Comparison of ENCODE assay signal across 17 mouse cellular contexts in genomic region chr12:88726316-88726715, GRCm38 (mm10). TPM values are rescaled to one million over a fixed set of nuclear protein-coding genes. Genes with fewer than 3 reads are reported as not detected.
A peak's percentile ranks its signal among the peaks of the same experiment; 100 is the strongest.
DNase-seq lines count a peak whose midpoint lies in the region; ATAC-seq lines count a peak whose summit lies in the region.
"Had no signal": no experiment of that assay in that cellular context is flagged by ENCODE, and none has a peak within 500 bp of the region (broad histone marks: within the 10 kb centered on the region; RNA-seq: fewer than 3 reads in every experiment).

No protein-coding gene starts in this region.

- no peak for ATAC-seq in midbrain, embryonic 12.5 days (ENCODE audit: low FRiP score, low read depth)
- ATAC-seq in midbrain, embryonic 11.5 days (ENCODE audit: low FRiP score): no peak
- ATAC-seq in forebrain, embryonic 14.5 days: no peak
- no peak; the same call in 1 of the 2 replicates for ATAC-seq in hindbrain, embryonic 15.5 days (ENCODE audit: low FRiP score, low read depth)
- 0 out of 2 replicates have a peak, but pooled peaks have one; percentile 26 for ATAC-seq in neural tube, embryonic 15.5 days (ENCODE audit: low FRiP score)
- ATAC-seq: CD4-positive, CD25-positive, alpha-beta regulatory T cell, adult 4 months; lung, postnatal 0 days had no signal

- no peaks in the 10 kb centered on the region for H3K36me3 ChIP-seq in midbrain, embryonic 12.5 days
- H3K36me3 ChIP-seq in midbrain, embryonic 11.5 days (ENCODE audit: control insufficient read depth, insufficient read depth, low read length): no peaks in the 10 kb centered on the region
- no peaks in the 10 kb centered on the region for H3K36me3 ChIP-seq in forebrain, embryonic 14.5 days (ENCODE audit: control insufficient read depth, insufficient read depth, low read length)
- no peaks in the 10 kb centered on the region for H3K36me3 ChIP-seq in hindbrain, embryonic 15.5 days
- H3K36me3 ChIP-seq in neural tube, embryonic 15.5 days: no peaks in the 10 kb centered on the region
- H3K36me3 ChIP-seq: heart, embryonic 13.5 days; limb, embryonic 12.5 days had no signal

- H3K27ac ChIP-seq in midbrain, embryonic 12.5 days (replicated peaks): peak overlapping the region; percentile 69
- H3K27ac ChIP-seq in midbrain, embryonic 11.5 days (ENCODE audit: low read depth, low read length): no peak overlapping the region
- H3K27ac ChIP-seq in forebrain, embryonic 14.5 days (ENCODE audit: low read depth, low read length): peak overlapping the region; percentile 67
- peak overlapping the region; percentile 84 for H3K27ac ChIP-seq in hindbrain, embryonic 15.5 days (replicated peaks)
- peak overlapping the region; percentile 90 for H3K27ac ChIP-seq in neural tube, embryonic 15.5 days (replicated peaks)
- H3K27ac ChIP-seq: heart, embryonic 13.5 days; limb, embryonic 12.5 days; liver, embryonic 14.5 days had no signal

- peak overlapping the region; percentile 43 for H3K4me3 ChIP-seq in midbrain, embryonic 12.5 days
- no peak overlapping the region for H3K4me3 ChIP-seq in midbrain, embryonic 11.5 days (ENCODE audit: low read depth, low read length)
- H3K4me3 ChIP-seq in forebrain, embryonic 14.5 days (ENCODE audit: low read depth, low read length): peak overlapping the region; percentile 45
- H3K4me3 ChIP-seq in hindbrain, embryonic 15.5 days: peak overlapping the region; percentile 56
- peak overlapping the region; percentile 53 for H3K4me3 ChIP-seq in neural tube, embryonic 15.5 days (replicated peaks)
- H3K4me3 ChIP-seq: heart, embryonic 13.5 days; limb, embryonic 12.5 days had no signal

- DNase-seq in midbrain, embryonic 11.5 days (ENCODE audit: low spot score, missing footprints): no peak
- DNase-seq in forebrain, embryonic 14.5 days (ENCODE audit: low spot score): no peak
- DNase-seq in testis, postnatal 10 days (ENCODE audit: low spot score): no peak
- DNase-seq in ovary, postnatal 14 days (ENCODE audit: low spot score): no peak
- DNase-seq: adrenal gland, adult 8-10 months; cerebellum, postnatal 10 days; kidney, adult 18-20 months; kidney, postnatal 36 days; right cerebral cortex, postnatal 25 days had no signal

- no peaks in the 10 kb centered on the region for H3K27me3 ChIP-seq in midbrain, embryonic 12.5 days
- H3K27me3 ChIP-seq in midbrain, embryonic 11.5 days (ENCODE audit: control insufficient read depth, insufficient read depth, low read length): no peaks in the 10 kb centered on the region
- no peaks in the 10 kb centered on the region for H3K27me3 ChIP-seq in forebrain, embryonic 14.5 days (replicated peaks; ENCODE audit: control insufficient read depth, insufficient read depth, low read length)
- H3K27me3 ChIP-seq in hindbrain, embryonic 15.5 days: no peaks in the 10 kb centered on the region
- H3K27me3 ChIP-seq in neural tube, embryonic 15.5 days (replicated peaks): no peaks in the 10 kb centered on the region
- H3K27me3 ChIP-seq: heart, embryonic 13.5 days had no signal

- no peak overlapping the region for H3K9ac ChIP-seq in midbrain, embryonic 12.5 days (replicated peaks)
- H3K9ac ChIP-seq in midbrain, embryonic 11.5 days (ENCODE audit: low read length): no peak overlapping the region
- peak overlapping the region; percentile 56 for H3K9ac ChIP-seq in forebrain, embryonic 14.5 days (ENCODE audit: low read length)
- H3K9ac ChIP-seq in hindbrain, embryonic 15.5 days: peak overlapping the region; percentile 51
- peak overlapping the region; percentile 48 for H3K9ac ChIP-seq in neural tube, embryonic 15.5 days (replicated peaks)
- H3K9ac ChIP-seq: heart, embryonic 13.5 days; limb, embryonic 12.5 days; liver, embryonic 14.5 days had no signal

- 0 out of 2 replicates have a peak, but pooled peaks cover 4% of the 10 kb centered on the region for H3K4me1 ChIP-seq in midbrain, embryonic 12.5 days
- H3K4me1 ChIP-seq in midbrain, embryonic 11.5 days (ENCODE audit: control insufficient read depth, insufficient read depth, low read length): no peaks in the 10 kb centered on the region
- no peaks in the 10 kb centered on the region; the same call in 1 of the 2 replicates for H3K4me1 ChIP-seq in forebrain, embryonic 14.5 days (ENCODE audit: control insufficient read depth, insufficient read depth, low read length)
- H3K4me1 ChIP-seq in hindbrain, embryonic 15.5 days (replicated peaks): peaks cover 16% of the 10 kb centered on the region
- peaks cover 11% of the 10 kb centered on the region for H3K4me1 ChIP-seq in neural tube, embryonic 15.5 days
- H3K4me1 ChIP-seq: limb, embryonic 12.5 days had no signal

- no peaks in the 10 kb centered on the region for H3K9me3 ChIP-seq in midbrain, embryonic 12.5 days
- H3K9me3 ChIP-seq in midbrain, embryonic 11.5 days (ENCODE audit: control insufficient read depth, low read length): no peaks in the 10 kb centered on the region
- H3K9me3 ChIP-seq in forebrain, embryonic 14.5 days (replicated peaks; ENCODE audit: control insufficient read depth, low read length): no peaks in the 10 kb centered on the region
- no peaks in the 10 kb centered on the region for H3K9me3 ChIP-seq in hindbrain, embryonic 15.5 days
- no peaks in the 10 kb centered on the region for H3K9me3 ChIP-seq in neural tube, embryonic 15.5 days (replicated peaks)
- H3K9me3 ChIP-seq: heart, embryonic 13.5 days; limb, embryonic 12.5 days had no signal

- 86% methylated on average over 13 of the region's 13 CpGs for WGBS in midbrain, embryonic 12.5 days
- WGBS in midbrain, embryonic 11.5 days: 91% methylated on average over 13 of the region's 13 CpGs
- WGBS in forebrain, embryonic 14.5 days: 86% methylated on average over 13 of the region's 13 CpGs
- WGBS in hindbrain, embryonic 15.5 days: 80% methylated on average over 13 of the region's 13 CpGs
- 71% methylated on average over 13 of the region's 13 CpGs for WGBS in neural tube, embryonic 15.5 days

- peak overlapping the region; percentile 34 for H3K4me2 ChIP-seq in midbrain, embryonic 12.5 days (replicated peaks)
- no peak overlapping the region for H3K4me2 ChIP-seq in midbrain, embryonic 11.5 days
- peak overlapping the region; percentile 57 for H3K4me2 ChIP-seq in forebrain, embryonic 14.5 days (ENCODE audit: low read length)
- peak overlapping the region; percentile 64 for H3K4me2 ChIP-seq in hindbrain, embryonic 15.5 days
- peak overlapping the region; percentile 65 for H3K4me2 ChIP-seq in neural tube, embryonic 15.5 days
- H3K4me2 ChIP-seq: heart, embryonic 13.5 days; limb, embryonic 12.5 days had no signal

RNA-seq across cellular contexts. Expression of gene Nrxn3, which starts 3.6 kb away (rescaled TPM):
- 42.5 and 47.3 TPM in 2 replicates for polyA plus RNA-seq in midbrain, embryonic 12.5 days (2016; fragmentation: Nextera tagmentation; extraction: Ambion mirVana)
- 16.9 and 20.9 TPM in 2 replicates for polyA plus RNA-seq in midbrain, embryonic 11.5 days (2014; fragmentation: Nextera tagmentation; extraction: Ambion mirVana)
- 39.6 and 67.6 TPM in 2 replicates for polyA plus RNA-seq in forebrain, embryonic 14.5 days (2014; fragmentation: Nextera tagmentation; extraction: Ambion mirVana)
- 79.9 and 94.1 TPM in 2 replicates for polyA plus RNA-seq in hindbrain, embryonic 15.5 days (2015; fragmentation: Nextera tagmentation; extraction: Ambion mirVana)
- polyA plus RNA-seq in neural tube, embryonic 15.5 days (2015; fragmentation: Nextera tagmentation; extraction: Ambion mirVana): 80.7 and 96.7 TPM in 2 replicates
- polyA plus RNA-seq: CD4-positive, CD25-positive, alpha-beta regulatory T cell, adult 4 months had no signal

Comparison
In these comparisons a context has a peak if more than half of its experiments do, and no peak if none do; other contexts are left out.
1. H3K9ac ChIP-seq: peak in forebrain, embryonic 14.5 days (single experiment), hindbrain, embryonic 15.5 days (single experiment) and neural tube, embryonic 15.5 days (single experiment); none in midbrain, embryonic 12.5 days (single experiment) and midbrain, embryonic 11.5 days (single experiment).